Mouse (Mus musculus) inflammation-experienced regulatory T-cells, adult 6 months (primary cell): ENCODE measurements around the gene Sox6. TPM values are rescaled to one million over a fixed set of nuclear protein-coding genes. Genes with fewer than 3 reads are reported as not detected.
"Not testable (repeated sequence)": the region's sequence is repeated elsewhere in the genome, so short reads cannot be mapped to it uniquely, and the experiment has no call there.

Source experiments
- ATAC-seq: one replicate; pipeline ENCODE4 v1.8.0; 2017
- polyA plus RNA-seq, 3 experiments: library from polyadenylated mRNA; unstranded; fragments of 100-300 nt; shearing (Covaris generic); gene quantifications; one replicate each; pipeline ENCODE4 v1.2.1; 2017

Sox6 gene
- not detected for polyA plus RNA-seq

GRCm38 (mm10) chr7:116038511-116038910, at the start of gene Sox6:
Gene Sox6, minus strand, starts transcription at chr7:116038796.
- no peak for ATAC-seq

- ATAC-seq = not testable (repeated sequence)
These were observed 45.8 kb upstream of the Sox6 start, which contains the start of gene Gm4353 for GRCm38 (mm10) chr7:116084366-116084765. Gene Gm4353, minus strand, starts transcription at chr7:116084635.

- no peak for ATAC-seq
These were observed 22.1 kb upstream of the Sox6 start for GRCm38 (mm10) chr7:116060739-116061138.

DNA sequence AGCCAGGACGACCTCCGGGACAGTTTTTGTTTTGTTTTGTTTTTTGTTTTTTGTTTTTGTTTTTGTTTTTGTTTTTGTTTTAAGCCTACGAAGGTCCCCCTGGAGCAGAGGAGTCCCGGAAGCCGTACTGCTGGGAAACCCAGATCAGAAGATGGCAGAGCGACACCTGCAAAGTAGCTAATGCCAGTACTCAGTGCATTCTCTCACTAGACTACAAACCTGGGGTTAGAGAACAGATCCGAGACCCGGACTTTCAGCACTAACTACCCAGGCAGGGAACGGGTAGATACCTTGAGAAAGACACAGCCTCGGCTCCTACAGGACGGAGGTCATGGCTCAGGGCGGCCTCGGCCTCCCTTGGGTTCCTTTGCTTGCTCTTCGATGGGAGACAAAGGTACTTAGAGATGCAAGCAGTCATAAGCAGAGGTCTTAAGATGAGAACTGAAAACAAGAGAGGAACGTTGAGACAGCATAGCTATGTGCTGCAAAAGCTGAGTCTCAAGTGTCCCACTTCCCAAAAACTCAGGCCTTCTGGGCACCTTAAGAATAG, 1.9 kb upstream of the Sox6 start:
- ATAC-seq = no peak

GRCm38 (mm10) chr7:116039538-116040466, 1.2 kb upstream of the Sox6 start:
- peak; percentile 83 for ATAC-seq

DNA sequence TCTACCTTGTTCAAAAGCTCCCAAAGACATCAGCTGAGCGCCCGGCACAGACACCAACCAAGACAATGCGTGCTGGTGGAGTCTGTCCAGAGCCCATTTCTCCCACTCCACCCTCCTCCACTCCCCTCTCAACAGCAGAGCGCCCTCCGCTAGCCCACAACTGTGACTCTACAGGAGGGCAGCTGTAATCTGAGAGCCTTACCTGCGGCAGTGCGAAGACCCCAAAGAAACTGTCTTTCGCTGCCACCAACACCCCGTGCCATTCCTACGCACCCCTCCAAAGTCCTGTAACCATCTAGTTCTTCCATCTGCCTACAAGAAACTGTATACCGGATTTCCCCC, 571 bp upstream of the Sox6 start, which contains the start of gene 1110004F10Rik:
Gene 1110004F10Rik, plus strand, starts transcription at position 202 of the 342 bp plus-strand sequence.
- ATAC-seq = no peak

GRCm38 (mm10) chr7:116038024-116038423, 572 bp downstream of the Sox6 start:
- no peak for ATAC-seq

GRCm38 (mm10) chr7:116036591-116037555, 1.7 kb downstream of the Sox6 start:
- ATAC-seq = no peak

DNA sequence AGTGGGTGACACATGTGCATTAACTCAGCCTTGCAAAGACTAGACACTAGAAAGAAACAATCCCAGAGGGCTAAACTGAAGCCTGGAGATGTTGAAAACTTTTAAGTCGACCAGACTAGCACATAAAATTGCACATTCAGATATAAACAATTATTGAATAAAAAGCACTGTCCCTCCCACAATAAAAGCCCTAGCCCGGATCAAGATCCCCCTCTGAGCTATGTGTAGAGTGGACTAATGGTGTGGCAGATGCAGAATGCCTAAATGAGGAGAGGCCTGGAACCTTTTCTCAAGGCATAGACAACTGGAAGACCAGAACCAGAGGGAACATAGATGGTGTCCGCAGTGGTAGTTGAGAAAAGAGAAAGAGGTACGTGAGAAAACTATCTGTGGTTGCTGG, 3.1 kb downstream of the Sox6 start:
- ATAC-seq = no peak

DNA sequence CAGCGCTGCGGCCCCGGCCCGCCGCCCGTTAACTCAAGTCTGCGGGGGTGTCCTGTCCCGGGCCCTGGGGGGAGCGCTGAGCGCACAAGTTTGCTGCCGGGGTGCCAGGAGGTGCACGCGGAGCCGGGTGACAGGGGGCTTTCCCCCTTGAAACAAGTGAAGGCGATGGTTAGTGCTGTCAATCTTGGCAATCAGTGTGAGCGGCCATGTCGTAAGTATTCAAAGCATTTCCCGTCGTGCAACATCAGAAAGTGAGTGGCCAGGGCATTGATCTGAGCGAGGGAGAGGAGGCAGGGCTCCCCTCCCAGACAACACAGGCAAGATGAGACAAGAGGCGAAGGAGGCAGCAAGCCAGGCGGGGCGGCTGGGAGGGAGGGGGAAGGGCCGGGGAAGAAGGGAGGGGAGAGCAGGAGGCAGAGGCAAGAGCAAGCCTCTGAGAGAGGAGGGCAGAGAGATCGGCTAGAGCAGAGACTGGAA, 4.3 kb downstream of the Sox6 start:
- ATAC-seq = no peak

GRCm38 (mm10) chr7:116033371-116034241, 5.0 kb downstream of the Sox6 start:
- ATAC-seq = peak; percentile 19

DNA sequence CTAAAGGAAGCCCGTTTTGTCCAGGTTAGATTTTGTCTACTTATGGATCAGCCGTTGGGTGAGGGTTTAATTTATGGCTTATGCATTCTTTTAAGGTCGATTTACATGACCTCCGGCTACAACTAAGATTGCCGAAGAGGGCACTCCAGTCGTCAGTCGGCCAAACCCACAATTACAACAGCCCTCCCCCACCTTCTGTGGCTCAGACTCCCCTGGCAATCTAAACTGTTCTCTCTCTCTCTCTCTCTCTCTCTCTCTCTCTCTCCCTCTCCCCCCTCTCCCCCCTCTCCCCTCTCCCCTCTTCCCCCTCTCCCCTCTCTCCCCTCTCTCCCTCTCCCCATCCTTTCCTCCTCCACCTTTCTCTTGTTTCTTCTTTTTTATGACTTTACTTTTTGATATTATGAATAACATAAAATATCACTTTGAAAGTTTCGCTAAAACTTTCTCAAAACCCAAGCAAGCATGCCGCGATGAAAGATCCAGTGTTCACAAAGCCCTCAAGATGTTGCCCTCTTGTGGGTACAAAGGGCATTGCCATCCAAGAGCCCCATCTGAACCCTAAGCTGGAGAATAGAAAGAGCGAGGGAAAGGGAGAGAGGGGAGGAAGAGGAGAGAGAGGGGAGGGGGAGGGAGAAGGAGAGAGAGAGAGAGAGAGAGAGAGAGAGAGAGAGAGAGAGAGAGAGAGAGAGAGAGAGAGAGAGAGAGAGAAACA, 5.8 kb downstream of the Sox6 start:
- ATAC-seq = peak; percentile 65

GRCm38 (mm10) chr7:116031718-116032595, 6.6 kb downstream of the Sox6 start:
- ATAC-seq = no peak

- no peak for ATAC-seq
These were observed 7.2 kb downstream of the Sox6 start for GRCm38 (mm10) chr7:116031388-116031717.

- ATAC-seq = no peak
These were observed 7.8 kb downstream of the Sox6 start for GRCm38 (mm10) chr7:116030597-116031387.

DNA sequence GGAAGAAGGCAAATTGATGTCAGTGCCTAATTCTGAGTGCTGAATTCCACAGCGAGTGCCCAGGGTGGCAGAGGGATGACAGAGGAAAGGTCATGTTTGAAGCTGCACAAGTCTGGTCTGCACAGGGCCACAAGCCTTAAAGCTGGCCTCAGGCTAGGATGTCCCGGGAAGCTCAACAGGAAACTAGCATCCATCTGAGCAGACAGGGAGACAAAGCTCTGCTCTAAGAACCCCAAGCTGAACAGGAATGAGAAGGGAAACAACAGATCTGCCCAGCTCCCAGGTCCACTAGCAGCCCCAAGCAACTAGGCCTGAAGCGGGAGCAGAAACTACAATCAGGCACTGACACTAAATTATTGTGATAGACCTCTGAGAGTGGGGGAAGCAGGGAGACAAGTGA, 8.6 kb downstream of the Sox6 start:
- ATAC-seq = no peak

- no peak for ATAC-seq
These were observed 35.9 kb downstream of the Sox6 start for GRCm38 (mm10) chr7:116002726-116003125.

DNA sequence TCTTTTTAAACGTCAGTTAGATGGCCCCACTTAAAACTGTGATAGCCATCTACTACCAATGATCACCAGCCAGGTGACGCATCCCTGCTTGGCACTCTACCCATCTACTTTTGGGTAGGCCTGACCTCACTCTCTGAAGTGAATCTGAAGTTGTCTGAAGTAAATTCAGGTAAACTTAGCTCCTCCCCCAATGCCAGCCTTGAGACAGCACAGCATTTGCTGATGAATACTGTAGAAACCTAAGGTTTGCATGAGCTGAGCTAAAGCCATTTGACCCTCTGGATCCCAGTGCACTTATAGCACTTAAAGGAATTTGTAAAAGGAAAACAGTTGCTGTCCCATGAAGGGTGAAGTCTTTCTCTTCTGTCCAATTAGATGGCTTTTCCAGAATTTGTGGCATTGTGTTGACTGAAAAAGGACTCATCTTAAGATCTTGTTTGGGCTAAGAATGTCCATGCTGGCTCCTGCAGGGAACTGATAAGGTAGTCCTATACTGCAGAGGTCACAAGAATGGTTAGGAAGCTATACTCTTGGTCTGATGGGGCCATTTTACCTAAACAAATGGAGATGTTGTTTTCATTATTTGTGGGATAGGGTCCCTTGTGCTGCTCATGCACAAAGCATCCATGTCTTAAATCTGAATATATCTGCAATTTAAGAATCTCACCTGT, 50.4 kb downstream of the Sox6 start:
- ATAC-seq = no peak

- ATAC-seq = no peak
These were observed 52.9 kb downstream of the Sox6 start for GRCm38 (mm10) chr7:115985716-115986115.
